Mouse (Mus musculus) heart, postnatal 10 days (tissue): ENCODE data around the gene Dhx29. TPM values are rescaled to one million over a fixed set of nuclear protein-coding genes. Genes with fewer than 3 reads are reported as not detected.
A peak's percentile ranks its signal among the peaks of the same experiment; 100 is the strongest.
"Not testable (repeated sequence)": the region's sequence is repeated elsewhere in the genome, so short reads cannot be mapped to it uniquely, and the experiment has no call there.

ENCODE experiments used
- DNase-seq, 2 experiments: peaks; one replicate each; pipeline ENCODE4 v3.0.0; 2021
- intact Hi-C: fragments of 180-260 bp; cut with DNase I; formaldehyde crosslinking; loops from one replicate; pipeline ENCODE4 v1.15.1; 2025
- total RNA-seq, 2 experiments: library from RNA; stranded (reverse); gene quantifications; 2 replicates each; pipeline ENCODE4 v1.2.3; 2021

Gene Dhx29
- total RNA-seq, 2 experiments from 2014 or later, result 12.8 to 15.9 TPM

DNA sequence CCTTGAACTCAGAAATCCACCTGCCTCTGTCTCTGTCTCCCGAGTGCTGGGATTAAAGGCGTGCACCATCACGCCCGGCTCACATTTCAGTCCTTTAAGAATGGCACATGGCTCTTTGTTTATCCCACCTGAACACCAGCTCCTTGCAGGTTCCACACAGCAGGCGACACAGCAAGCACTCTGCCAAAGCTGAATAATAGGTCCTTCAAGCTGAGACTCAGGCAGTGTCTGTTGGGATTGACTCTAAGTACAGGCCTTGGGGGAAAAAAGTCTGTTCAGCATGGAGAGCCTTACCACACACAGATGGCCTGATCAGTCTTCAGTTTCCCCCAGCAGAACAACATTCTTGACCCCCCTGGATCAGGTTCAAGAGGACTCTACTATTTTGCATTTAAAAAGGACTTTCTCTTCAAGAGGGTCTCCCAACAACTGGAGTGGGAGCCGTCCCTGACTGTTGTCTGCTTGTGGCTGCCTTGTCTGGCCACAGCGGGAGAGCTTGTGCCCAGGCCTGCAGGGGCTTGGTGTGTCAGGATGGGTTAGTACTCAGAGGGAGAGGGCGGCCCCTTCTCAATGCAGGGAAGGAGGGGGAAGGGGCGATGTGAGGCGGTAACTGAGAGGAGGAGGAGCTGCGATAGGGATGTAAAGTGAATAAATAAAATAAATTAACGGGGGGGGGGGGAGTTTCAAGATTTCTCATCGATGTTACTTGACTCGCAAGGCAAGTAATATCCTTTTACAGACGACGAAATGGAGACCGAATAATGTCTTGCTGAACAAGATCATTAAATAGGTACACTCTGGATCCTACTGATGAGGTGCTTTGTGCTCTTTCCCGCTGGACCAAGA, 58.6 kb downstream of the Dhx29 start:
- intact Hi-C loops, result loop anchor here (2.0 kb wide), 1 partner anchor 49 kb away; the partner anchor contains the start of gene Cdc20b
- no peak for DNase-seq

DNA sequence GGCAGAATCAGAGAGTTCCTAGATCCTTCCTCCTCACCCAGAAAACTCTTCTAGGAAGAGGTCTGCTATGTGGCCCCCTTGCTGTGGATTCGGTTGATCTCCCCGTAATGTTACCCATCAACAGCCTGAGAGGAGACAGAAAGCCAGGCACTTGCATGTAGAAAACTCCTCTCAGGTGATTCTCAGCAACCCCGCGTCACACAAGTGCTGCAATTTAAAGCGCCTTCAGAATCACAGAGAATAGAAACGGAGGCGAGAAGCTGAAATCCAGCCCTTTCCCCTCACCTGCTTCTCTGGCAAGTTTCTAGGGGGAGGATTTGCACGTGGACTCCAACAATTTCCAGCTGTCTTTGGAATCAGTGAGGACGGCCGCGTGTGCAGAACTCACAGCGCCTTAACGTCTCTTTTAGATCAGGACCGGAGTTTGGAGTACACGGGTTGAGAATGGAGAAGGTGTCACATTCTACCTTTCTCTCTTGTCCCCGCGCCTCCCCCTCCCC, 59.2 kb downstream of the Dhx29 start:
- intact Hi-C loops, result loop anchor here (2.0 kb wide), 1 partner anchor 48 kb away; the partner anchor contains the start of gene Cdc20b
- DNase-seq, result no peak

DNA sequence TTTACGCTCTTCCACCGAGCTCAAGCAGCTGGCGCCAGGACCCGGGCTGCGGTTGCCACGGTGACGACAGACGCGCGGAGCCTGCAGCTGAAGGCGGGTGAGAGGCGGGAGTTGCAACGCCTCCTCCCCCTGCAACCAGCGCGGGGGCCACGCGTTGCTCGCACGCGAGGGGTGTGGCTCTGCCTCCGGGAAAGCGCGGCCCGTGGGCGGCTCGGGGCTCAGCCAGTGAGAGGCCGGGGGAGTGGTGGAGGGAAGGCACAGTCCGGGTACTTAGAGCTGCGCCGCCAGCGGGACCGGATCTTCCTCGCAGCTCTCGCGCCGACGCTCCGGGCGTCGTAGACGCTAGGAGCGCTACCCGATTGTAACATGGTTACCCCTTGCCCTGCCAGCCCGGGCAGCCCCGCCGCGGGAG, 60.3 kb downstream of the Dhx29 start, which contains the start of gene Ccno:
Gene Ccno, plus strand, starts transcription at position 271 of the 412 bp plus-strand sequence.
- intact Hi-C loops, result loop anchor here (2.0 kb wide), 1 partner anchor 47 kb away; the partner anchor contains the start of gene Cdc20b
- DNase-seq, result peak; percentile 92 to 94

DNA sequence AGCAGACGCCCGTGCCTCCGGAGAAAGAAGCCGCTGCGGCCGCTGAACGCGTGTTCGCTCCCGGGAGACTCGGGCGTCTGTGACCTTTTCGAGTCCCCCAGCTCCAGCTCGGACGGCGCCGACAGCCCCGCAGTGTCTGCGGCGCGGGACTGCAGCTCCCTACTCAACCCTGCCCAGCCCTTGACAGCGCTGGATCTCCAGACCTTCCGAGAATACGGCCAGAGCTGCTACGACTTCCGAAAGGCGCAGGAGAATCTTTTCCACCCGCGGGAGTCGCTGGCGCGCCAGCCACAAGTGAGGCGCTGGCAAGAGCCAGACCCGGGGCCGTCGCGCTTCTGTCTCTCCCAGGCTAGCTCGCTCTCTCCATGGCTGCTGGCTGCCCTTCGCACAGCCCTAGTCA, 60.7 kb downstream of the Dhx29 start:
- intact Hi-C loops, result loop anchor here (2.0 kb wide), 1 partner anchor 47 kb away; the partner anchor contains the start of gene Cdc20b
- no peak for DNase-seq

DNA sequence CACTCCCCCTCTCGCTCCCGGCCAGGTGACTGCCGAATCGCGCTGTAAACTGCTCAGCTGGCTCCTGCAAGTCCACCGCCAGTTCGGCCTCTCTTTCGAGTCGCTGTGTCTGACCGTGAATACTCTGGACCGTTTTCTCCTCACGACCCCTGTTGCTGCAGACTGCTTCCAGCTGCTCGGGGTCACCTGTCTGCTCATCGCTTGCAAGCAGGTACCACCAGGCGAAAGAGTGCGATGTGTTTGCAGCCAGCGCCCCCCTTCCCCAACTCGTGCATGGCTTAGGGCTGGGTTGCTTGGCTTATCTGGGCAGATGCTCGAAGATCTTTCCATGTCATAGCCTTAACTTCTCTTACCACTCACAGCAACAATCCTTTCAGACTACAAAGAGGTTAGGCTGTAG, 61.6 kb downstream of the Dhx29 start:
- intact Hi-C loops, result no loop called here

DNA sequence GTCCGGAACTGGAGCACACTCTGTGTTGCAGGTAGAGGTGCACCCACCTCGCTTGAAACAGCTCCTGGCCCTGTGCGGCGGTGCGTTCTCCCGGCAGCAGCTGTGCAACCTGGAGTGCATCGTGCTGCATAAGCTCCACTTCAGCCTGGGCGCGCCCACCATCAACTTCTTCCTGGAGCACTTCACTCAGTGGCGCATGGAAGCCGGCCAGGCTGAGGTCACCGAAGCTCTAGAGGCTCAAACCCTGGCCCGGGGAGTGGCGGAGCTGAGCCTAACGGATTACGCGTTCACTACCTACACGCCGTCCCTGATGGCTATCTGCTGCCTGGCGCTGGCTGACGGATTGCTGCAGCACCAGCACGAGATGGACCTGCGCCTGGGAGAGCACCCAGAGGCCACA, 62.3 kb downstream of the Dhx29 start:
- peak in 1 of 2 experiments; percentile 27 for DNase-seq
- intact Hi-C loops, result no loop called here

More for the DNA sequence above, 61.6 kb downstream of the Dhx29 start:
- peak in 1 of 2 experiments; percentile 8 for DNase-seq

DNA sequence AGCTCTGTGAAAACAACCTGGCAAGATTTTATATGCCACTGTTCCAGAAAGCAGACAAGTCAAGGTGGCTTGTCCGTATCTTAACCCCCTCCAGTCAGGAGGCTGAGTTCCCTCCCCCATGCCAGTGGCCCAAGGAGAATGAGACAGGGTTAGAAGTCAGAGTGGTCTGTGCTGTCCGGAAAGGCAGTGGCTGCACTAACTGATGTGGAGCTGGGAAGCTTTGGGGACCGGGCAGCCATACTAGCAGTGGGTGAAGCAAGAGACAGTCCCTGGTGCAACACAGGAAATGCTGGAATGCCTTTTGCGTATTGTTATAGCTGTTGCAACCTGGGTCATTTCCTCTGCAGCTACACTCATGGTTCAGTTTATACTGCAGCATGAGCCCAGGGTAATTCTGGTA, 63.1 kb downstream of the Dhx29 start:
- no peak for DNase-seq
- intact Hi-C loops, result no loop called here

DNA sequence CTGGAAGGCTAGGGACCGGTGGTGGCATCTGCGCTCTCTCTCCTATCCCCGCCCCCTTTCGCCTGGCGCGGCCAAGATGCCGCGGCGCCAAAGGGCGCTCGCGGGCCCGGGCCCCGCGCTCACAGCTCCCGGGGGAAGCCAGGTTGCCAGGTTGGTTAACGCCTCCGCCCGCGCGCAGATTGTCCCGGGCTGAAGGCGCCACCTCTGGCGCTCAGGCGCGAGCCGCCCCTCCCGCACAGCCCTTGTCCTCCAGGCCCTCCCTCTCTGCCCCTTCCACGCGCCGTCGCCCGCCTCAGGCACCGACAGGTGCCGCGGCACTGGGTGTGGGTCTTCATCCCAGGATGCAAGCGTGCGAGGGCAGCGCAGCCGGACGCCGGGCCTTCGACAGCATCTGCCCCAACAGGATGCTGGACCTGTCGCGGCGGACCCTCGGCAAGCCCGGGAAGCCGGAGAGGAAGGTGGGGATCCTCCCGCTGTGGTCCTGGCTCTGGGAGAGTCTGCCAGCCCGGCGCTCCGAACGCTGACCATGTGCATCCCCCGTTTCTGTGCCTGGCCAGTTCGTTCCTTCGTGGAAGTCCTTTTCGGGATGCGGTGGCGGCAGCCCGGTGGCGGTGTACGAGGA, 66.4 kb downstream of the Dhx29 start, which contains the start of gene Mcidas:
Gene Mcidas, plus strand, starts transcription at position 315 of the 622 bp plus-strand sequence.
- peak in 1 of 2 experiments; percentile 15 for DNase-seq
- intact Hi-C loops, result no loop called here

DNA sequence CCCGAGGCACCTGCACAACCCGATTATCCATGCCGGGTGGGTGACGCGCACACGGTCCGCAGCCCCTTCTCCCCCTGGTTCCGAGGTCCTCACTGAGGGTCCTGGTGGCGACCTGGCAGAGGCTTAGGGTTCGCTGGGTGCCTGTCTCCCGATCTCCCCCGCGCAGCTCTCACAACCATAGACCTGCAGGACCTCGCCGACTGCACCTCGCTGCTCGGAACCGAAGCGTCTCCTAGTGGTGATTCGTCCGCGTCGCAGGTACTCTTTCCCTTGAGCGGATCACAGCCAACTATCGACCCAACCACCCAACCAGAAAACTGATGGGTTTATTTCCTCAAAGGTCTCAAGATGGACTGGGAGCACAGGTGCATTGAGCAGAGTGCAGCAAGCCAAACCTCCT, 66.9 kb downstream of the Dhx29 start:
- DNase-seq, result peak; percentile 34 to 60
- intact Hi-C loops, result no loop called here

DNA sequence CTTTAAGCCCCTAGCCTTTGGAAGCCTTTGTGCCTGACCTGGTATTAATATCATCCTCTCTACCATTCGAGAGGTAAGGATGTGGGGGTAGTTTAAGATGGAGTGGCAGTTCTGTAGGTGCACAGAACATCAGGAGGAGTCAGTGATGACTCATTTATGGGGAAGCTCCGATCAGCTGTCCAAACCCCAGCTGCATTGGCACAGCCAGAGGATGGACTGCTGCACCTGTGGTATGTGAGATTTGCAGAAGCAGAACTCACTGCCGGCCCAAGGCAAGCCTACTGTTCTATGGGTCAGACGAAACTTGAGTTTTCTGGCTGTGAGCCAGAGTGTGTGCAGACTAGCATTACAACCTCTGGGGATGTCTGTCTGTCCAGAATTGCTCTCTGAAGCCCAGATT, 69.2 kb downstream of the Dhx29 start:
- DNase-seq, result no peak
- intact Hi-C loops, result no loop called here

DNA sequence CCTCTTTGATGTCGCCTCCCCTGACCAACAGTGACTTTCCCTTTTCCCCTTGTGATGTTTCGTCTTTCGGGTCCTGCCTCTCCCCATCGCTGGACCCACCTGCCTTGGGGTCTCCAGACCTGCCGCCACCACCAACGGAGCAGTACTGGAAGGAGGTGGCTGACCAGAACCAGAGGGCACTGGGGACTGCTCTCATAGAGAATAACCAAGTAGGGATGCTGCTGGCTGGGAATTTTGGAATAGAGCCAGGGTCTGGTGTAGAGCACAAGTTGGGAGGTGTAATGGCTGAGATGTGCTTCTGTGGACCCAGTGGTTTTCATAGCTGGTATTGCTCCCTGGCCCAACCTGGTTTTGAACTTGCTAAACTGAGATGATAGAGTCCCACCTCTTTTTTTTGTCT, 70.1 kb downstream of the Dhx29 start:
- intact Hi-C loops, result no loop called here
- no peak for DNase-seq

DNA sequence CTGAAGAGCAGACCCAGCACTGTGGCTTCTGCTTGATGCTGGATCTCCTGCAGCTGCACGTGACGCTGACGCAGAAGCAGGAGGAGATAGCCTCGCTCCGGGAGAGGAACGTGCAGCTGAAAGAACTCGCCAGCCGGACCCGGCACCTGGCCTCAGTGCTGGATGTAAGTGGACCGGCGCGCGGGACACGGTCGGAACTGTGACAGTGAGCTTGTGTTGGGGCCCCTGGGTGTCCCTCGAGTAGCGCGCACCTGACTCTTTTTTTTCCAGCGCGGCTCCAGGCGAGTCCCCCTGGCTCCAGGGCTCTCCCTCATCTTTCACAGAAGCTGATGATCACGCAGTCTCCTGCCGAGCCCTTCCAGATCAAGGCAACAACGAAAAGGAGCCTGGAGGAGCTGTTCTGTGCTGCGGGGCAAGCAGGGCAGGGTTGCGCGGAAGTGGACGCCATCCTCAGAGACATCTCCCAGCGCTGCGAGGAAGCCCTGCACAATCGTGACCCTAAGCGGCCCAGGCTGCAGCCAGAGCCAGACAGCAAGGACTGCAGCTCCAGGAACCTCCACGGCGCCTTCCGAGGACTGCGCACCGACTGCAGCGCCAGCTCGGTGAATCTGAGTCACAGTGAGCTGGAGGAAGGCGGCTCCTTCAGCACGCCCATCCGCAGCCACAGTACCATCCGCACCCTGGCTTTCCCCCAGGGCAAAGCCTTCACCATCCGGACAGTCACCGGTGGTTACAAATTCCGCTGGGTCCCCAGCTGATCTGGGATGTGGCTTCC, 71.4 kb downstream of the Dhx29 start:
- intact Hi-C loops, result no loop called here
- DNase-seq, result peak in 1 of 2 experiments; percentile 28

DNA sequence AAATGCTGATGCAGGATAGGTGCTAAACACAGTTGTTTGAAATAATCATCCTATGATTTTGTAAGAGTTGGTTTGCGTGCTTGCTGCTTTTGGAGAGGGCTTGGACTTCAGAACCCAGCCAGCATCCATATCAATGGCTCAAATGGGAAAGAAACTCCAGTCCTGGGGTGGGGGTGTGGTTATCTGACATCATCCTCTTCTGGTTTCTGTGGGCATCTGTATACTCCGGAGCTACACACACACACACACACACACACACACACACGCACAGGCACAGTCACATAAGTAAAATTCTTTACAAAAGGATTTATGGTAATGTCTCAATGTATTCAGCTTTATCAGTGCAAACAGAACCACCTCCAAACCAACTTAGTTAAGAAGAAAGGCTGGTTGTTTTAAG, 72.8 kb downstream of the Dhx29 start:
- intact Hi-C loops, result no loop called here
- DNase-seq, result no peak

DNA sequence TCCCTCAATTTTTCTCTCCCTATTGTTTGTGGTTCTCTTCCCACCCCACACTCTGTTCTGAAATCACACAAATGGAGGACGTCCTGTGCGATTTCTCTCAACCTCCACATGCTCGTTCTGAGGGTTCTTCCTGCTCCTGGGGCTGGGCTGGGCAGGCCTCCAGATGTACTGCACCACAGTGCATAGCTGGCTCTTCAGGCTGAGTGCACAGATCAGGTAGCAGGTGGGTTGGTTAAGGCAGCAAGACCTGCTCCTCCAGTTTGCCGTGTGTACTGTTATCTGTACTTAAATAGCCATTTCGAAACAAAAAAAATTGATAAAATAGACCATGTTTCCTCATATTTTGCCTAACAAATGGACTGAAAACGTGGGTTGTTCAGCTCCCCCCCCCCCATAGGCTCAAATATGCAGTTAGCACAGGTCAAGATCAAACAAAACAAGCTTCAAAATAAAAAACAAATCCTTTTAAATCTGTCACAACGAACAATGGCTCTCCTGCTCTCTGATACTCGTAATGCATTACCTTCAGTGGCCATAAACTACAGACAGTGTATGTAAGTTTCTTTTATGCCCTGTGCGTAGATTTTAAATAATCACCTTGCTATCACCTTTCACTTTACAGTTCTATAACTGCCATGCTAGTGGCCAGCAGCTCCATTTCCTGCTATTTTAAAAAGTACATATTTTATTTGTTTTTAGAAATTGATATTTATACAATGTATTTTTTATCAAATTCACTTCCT, 73.5 kb downstream of the Dhx29 start:
- DNase-seq, result no peak
- intact Hi-C loops, result no loop called here

DNA sequence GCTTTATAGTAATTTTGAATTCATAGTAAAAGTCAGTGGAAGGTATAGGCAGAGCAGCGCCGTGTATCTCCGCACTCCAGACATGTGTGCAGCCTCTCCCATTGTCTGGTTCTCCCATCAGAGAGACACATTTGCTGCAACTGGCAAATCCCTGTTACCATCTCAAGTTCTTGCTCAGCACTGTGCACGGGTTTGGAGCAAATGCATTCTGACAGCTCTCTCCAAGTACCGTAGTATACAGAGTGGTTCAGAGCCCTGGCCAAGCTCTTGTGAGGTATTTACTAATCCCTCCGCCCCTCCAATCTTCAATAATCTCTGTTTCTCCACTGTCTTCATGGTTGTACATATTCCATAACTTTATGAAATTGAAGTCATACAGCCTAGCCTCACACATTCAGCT, 85.4 kb downstream of the Dhx29 start:
- intact Hi-C loops, result no loop called here
- no peak for DNase-seq

DNA sequence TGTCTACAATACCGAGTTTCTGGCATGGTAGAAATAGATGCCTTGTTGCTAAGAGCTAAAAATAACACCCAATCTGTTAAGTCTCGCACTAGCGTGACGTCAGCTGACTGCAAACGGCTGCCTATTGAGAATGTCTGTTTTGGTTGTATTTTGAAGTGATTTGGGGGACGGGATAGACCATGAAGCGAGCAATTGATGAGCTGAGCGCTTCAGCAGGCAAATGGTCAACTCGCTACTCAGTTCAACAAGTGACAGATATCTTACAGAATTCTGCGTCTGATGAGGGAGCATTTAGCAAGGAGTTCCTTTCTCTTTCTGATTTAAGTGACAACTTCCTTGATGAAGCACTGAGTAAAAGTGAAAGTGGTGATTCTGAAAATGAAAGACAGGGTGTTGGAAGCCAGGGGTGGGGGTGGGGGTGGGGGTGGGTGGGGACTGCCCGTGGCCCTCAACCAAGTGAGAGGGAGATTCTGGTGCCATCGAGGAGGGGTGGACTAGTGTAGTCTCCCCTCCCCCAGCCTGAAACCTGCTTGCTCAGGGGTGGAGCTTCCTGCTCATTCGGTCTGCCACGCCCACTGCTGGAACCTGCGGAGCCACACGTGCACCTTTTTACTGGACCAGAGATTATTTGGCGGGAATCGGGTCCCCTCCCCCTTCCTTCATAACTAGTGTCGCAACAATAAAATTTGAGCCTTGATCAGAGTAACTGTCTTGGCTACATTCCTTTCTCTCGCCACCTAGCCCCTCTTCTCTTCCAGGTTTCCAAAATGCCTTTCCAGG, 86.1 kb downstream of the Dhx29 start:
- peak in 1 of 2 experiments; percentile 9 for DNase-seq
- intact Hi-C loops, result not testable (repeated sequence)
